Mouse (Mus musculus): ENCODE measurements around the gene Dsn1.

DNA sequence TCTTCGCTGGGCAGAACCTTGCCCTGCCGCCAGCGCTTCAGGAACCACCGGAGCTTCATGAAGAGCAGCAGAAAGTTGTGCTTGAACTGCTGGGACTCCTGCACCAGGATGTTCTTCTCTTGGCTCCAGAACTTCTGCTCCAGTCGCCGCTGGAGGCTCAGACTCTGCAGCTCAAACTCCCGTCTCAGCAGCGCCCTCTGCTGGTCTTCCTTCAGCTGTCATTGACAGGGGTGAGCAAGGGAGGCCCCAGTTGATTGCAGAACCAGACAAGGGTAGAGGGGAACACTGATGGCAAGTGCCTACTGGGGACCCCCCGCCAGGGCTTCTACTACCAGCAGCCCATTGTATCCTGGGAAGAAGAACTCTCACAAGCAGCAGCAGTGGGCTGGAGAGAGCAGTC is 23.9 kb upstream of the Dsn1 start:
- TF ChIP-seq POLR2A (IDR thresholded peaks at IDR 0.05; ENCODE audit: insufficient read depth, low read length) (no peak), CTCF (IDR thresholded peaks at IDR 0.05; ENCODE audit: low read depth, low read length) (peak; percentile 92), EP300 (IDR thresholded peaks at IDR 0.05; ENCODE audit: insufficient read depth, low read depth, low read length) (no peak)
